9 mouse cellular contexts compared by ENCODE assay signal in genomic region chr6:141797837-141798236, GRCm38 (mm10). TPM values are rescaled to one million over a fixed set of nuclear protein-coding genes. Genes with fewer than 3 reads are reported as not detected.
A peak's percentile ranks its signal among the peaks of the same experiment; 100 is the strongest.
DNase-seq lines count a peak whose midpoint lies in the region; ATAC-seq and TF ChIP-seq lines count a peak whose summit lies in the region.
"Had no signal": no experiment of that assay in that cellular context is flagged by ENCODE, and none has a peak within 500 bp of the region (broad histone marks: within the 10 kb centered on the region; RNA-seq: fewer than 3 reads in every experiment).

No protein-coding gene starts in this region.

- H3K4me2 ChIP-seq in liver, embryonic 12.5 days: no peak overlapping the region
- H3K4me2 ChIP-seq in heart, postnatal 0 days (ENCODE audit: low read depth, low read length): no peak overlapping the region
- no peak overlapping the region for H3K4me2 ChIP-seq in lung, embryonic 14.5 days

- H3K4me1 ChIP-seq in liver, embryonic 12.5 days: no peaks in the 10 kb centered on the region
- H3K4me1 ChIP-seq in heart, postnatal 0 days (ENCODE audit: control insufficient read depth, insufficient read depth): no peaks in the 10 kb centered on the region
- H3K4me1 ChIP-seq in lung, embryonic 14.5 days (ENCODE audit: insufficient read depth): no peaks in the 10 kb centered on the region

- H3K27me3 ChIP-seq in liver, embryonic 12.5 days (replicated peaks): no peaks in the 10 kb centered on the region
- no peaks in the 10 kb centered on the region for H3K27me3 ChIP-seq in heart, postnatal 0 days (ENCODE audit: control insufficient read depth, insufficient read depth, low read length)
- H3K27me3 ChIP-seq in lung, embryonic 14.5 days (ENCODE audit: insufficient read depth, low read length): no peaks in the 10 kb centered on the region

- H3K36me3 ChIP-seq in liver, embryonic 12.5 days: no peaks in the 10 kb centered on the region
- no peaks in the 10 kb centered on the region for H3K36me3 ChIP-seq in heart, postnatal 0 days (replicated peaks; ENCODE audit: control insufficient read depth, insufficient read depth, low read length)
- no peaks in the 10 kb centered on the region for H3K36me3 ChIP-seq in lung, embryonic 14.5 days (ENCODE audit: insufficient read depth)

- H3K4me3 ChIP-seq in liver, embryonic 12.5 days: no peak overlapping the region
- H3K4me3 ChIP-seq in heart, postnatal 0 days (ENCODE audit: low read depth, low read length): no peak overlapping the region
- H3K4me3 ChIP-seq in lung, embryonic 14.5 days (ENCODE audit: low read depth, low read length): no peak overlapping the region

- peak; percentile 7 for DNase-seq in liver
- peak; percentile 5 for DNase-seq in cerebellum, adult 9-10 months
- no peak for DNase-seq in heart, postnatal 0 days (ENCODE audit: low spot score)
- DNase-seq in kidney, postnatal 10 days: peak; percentile 41
- peak; percentile 81 for DNase-seq in lung, embryonic 14.5 days
- peak; percentile 23 to 27 for DNase-seq in right cerebral cortex, postnatal 10 days (ENCODE audit: low spot score in 2 of 2)

- no peak for TF ChIP-seq EP300 in heart, postnatal 0 days (IDR thresholded peaks at IDR 0.05; ENCODE audit: low read depth)

- H3K9ac ChIP-seq in liver, embryonic 12.5 days: no peak overlapping the region
- H3K9ac ChIP-seq in heart, postnatal 0 days (replicated peaks; ENCODE audit: low read depth, low read length): no peak overlapping the region
- no peak overlapping the region for H3K9ac ChIP-seq in lung, embryonic 14.5 days

- ATAC-seq in liver, embryonic 12.5 days: no peak
- peak; percentile 36; the same call in 1 of the 2 replicates for ATAC-seq in heart, postnatal 0 days (ENCODE audit: insufficient read depth, low read depth)
- ATAC-seq in lung, embryonic 14.5 days (ENCODE audit: insufficient read depth): peak; percentile 77
- ATAC-seq in megakaryocyte, adult 5-6 weeks (ENCODE audit: poor library complexity, severe bottlenecking): no peak

- WGBS in liver, embryonic 12.5 days (ENCODE audit: insufficient replicate concordance): 16% methylated on average over 1 of the region's 1 CpGs
- 4% methylated on average over 1 of the region's 1 CpGs for WGBS in heart, postnatal 0 days
- WGBS in lung, embryonic 14.5 days: 16% methylated on average over 1 of the region's 1 CpGs

- peak; percentile 72 for TF ChIP-seq CTCF in heart, postnatal 0 days (IDR thresholded peaks at IDR 0.05; ENCODE audit: low read depth)
- TF ChIP-seq CTCF in lung, embryonic 14.5 days (IDR thresholded peaks at IDR 0.05; ENCODE audit: low read depth): peak; percentile 78

- H3K9me3 ChIP-seq in liver, embryonic 12.5 days (replicated peaks): no peaks in the 10 kb centered on the region
- H3K9me3 ChIP-seq in heart, postnatal 0 days (replicated peaks; ENCODE audit: control insufficient read depth, low read length): no peaks in the 10 kb centered on the region
- no peaks in the 10 kb centered on the region for H3K9me3 ChIP-seq in lung, embryonic 14.5 days (ENCODE audit: low read depth, low read length)

- H3K27ac ChIP-seq in liver, embryonic 12.5 days: no peak overlapping the region
- no peak overlapping the region for H3K27ac ChIP-seq in heart, postnatal 0 days (ENCODE audit: low read depth)
- H3K27ac ChIP-seq in lung, embryonic 14.5 days (ENCODE audit: low read depth): no peak overlapping the region

RNA-seq across cellular contexts. Expression of gene Gm5724, which starts 24.2 kb away (rescaled TPM):
- not detected in 2 replicates for polyA plus RNA-seq in liver, embryonic 12.5 days (2016; fragmentation: Nextera tagmentation; extraction: Ambion mirVana)
- total RNA-seq in heart, postnatal 0 days (2014; rRNA removed; ENCODE audit: low replicate concordance): not detected in 2 replicates
- polyA plus RNA-seq in heart, postnatal 0 days (2015; fragmentation: Nextera tagmentation; extraction: Ambion mirVana): not detected in 2 replicates
- not detected in 2 replicates for polyA plus RNA-seq in lung, embryonic 14.5 days (2014; fragmentation: Nextera tagmentation; extraction: Ambion mirVana)
- not detected in 2 replicates for total RNA-seq in megakaryocyte, adult 5-6 weeks (2015)
- not detected in 2 replicates for total RNA-seq in megakaryocyte, adult 5-6 weeks (2017)
- polyA plus RNA-seq: heart, embryonic 14.5 days had no signal

RNA-seq across cellular contexts. Expression of gene Slco1a4, which starts 58.2 kb away (rescaled TPM):
- not detected in 2 replicates for polyA plus RNA-seq in liver, embryonic 12.5 days (2016; fragmentation: Nextera tagmentation; extraction: Ambion mirVana)
- not detected in 2 replicates for total RNA-seq in heart, postnatal 0 days (2014; rRNA removed; ENCODE audit: low replicate concordance)
- polyA plus RNA-seq in heart, postnatal 0 days (2015; fragmentation: Nextera tagmentation; extraction: Ambion mirVana): 0.33 and 0.68 TPM in 2 replicates
- polyA plus RNA-seq in lung, embryonic 14.5 days (2014; fragmentation: Nextera tagmentation; extraction: Ambion mirVana): not detected in 2 replicates
- not detected in 2 replicates for total RNA-seq in megakaryocyte, adult 5-6 weeks (2015)
- not detected in 2 replicates for total RNA-seq in megakaryocyte, adult 5-6 weeks (2017)

Comparison
In these comparisons a context has a peak if more than half of its experiments do, and no peak if none do; other contexts are left out.
1. ATAC-seq: peak in heart, postnatal 0 days (single experiment) and lung, embryonic 14.5 days (single experiment); none in liver, embryonic 12.5 days (single experiment) and megakaryocyte, adult 5-6 weeks (single experiment).